Mouse (Mus musculus) cerebellum, adult 2 months (tissue): ENCODE measurements at regions not wholly inside any gene's neighbourhood (a gene's known extent, or its start where the extent isn't known, plus 50 kb on each side); places are given as distances from the start of the nearest gene placed in this dataset.

Experiments used
- CTCF ChIP-seq: fragments of 200-500 bp; IDR thresholded peaks from 2 replicates; pipeline ENCODE4 v1.5.1; 2011; ENCODE audit warnings: low read depth, mild to moderate bottlenecking, control low read depth, low read length, moderate library complexity, borderline replicate concordance; ENCODE audit not compliant: insufficient read depth
- POLR2A ChIP-seq: fragments of 200-500 bp; IDR thresholded peaks from 2 replicates; pipeline ENCODE4 v1.6.1; 2011; ENCODE audit warnings: low read length, control low read depth, borderline replicate concordance; ENCODE audit not compliant: insufficient read depth

DNA sequence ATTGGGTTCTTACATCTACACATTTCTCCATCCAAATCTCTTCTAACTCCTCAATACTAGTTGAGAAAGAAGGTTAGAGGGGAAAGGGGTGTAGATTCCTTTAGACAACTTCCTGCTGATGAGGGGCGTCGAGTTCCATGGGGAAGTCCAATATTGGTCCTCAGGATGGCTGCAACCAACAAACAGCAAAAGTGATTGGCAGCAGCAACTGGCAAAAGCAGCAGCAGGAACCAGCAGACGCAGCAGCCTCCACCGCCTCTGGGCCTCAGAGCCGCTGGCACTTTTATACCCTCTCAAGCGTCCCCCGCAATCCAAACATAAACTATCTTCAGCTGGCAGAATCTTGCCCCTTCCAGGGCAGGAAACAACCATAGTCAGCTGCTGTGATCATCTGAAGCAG is 58.8 kb upstream of the Sh3bp4 start:
- TF ChIP-seq CTCF (no peak), POLR2A (no peak)
